Mouse (Mus musculus) layer of hippocampus, adult 8-10 months (tissue): ENCODE results near the gene D1Ertd622e. TPM values are rescaled to one million over a fixed set of nuclear protein-coding genes. Genes with fewer than 3 reads are reported as not detected.
"Not testable (repeated sequence)": the region's sequence is repeated elsewhere in the genome, so short reads cannot be mapped to it uniquely, and the experiment has no call there.

Experiments used
- DNase-seq, 2 experiments: peaks; one replicate each; pipeline ENCODE4 v3.0.0; 2022; ENCODE audit warnings: low spot score in 2 of 2
- total RNA-seq, 4 experiments: library from RNA; stranded (reverse); gene quantifications; 2 replicates each; pipeline ENCODE4 v1.2.4; 2022

D1Ertd622e gene
- total RNA-seq, 4 experiments from 2014 or later = 55.2 to 56.6 (median 55.9) TPM

DNA sequence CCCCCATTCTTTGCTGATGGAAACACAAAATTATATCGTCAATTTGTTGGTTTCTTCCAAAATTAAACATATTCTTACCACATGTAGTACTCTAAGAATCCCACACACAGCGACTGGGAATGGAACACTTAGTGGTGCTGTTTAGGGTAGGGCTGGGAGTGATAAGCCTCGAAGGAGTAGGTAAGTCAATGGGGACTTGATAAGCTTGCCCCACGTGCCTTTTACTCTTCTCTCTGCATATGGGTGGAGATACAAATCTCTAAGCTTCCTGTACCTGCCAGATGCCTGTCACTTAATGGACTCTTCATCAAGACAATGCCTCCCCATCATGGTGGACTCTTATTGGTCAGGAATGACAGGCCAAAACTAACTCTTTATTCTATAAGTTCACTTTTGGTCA lies 78.8 kb downstream of the D1Ertd622e start:
- no peak for DNase-seq

DNA sequence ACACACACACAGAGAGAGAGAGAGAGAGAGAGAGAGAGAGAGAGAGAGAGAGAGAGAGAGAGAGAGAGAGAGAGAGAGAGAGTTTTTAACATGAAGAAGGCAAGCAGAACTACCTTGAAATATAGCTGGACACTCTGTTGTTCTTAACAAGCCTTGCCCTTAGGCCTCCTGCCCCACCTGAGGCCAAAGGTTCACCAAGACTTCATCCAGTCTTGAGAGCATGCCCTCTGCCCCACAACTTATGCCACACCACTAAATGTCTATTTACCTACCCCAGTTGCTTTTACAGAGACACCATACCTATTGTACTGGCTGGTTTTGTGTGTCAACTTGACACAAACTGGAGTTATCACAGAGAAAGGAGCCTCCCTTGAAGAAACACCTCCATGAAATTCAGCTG lies 81.2 kb downstream of the D1Ertd622e start:
- DNase-seq = not testable (repeated sequence)

DNA sequence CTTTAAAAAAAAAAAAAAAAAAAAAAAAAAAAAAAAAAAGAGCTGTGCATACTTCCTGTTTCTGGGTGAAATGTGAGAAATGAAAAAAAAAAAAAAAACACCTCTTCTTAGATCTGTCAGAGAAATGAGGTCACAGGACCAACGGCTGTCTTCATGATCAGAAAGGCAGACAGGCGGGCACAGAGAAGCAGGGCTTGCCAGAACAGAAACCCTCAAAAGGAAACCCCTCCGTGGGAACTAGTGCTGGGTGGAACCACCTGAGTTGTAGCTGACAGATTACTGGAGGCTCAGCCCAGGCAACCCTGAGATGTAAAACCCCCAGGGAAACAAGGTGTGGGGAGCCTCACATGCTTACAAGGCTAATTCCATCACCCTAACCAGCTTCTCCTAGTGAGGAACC lies 81.6 kb downstream of the D1Ertd622e start:
- no peak for DNase-seq

DNA sequence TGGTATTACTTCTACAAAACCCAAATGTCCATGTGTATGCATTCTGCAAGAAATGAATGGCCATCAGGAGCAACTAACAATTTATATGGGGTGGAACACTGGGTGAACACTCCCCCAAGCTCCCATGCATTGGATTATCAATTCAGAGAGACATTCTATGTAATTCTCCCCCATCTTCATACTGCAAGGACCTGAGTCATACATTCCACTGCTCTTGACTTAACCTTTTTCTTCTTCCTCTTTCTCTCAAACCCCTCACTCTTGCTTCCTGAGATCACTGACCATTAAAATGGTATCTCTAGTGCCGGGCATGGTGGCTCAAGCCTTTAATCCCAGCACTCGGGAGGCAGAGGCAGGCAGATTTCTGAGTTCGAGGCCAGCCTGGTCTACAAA lies 83.9 kb downstream of the D1Ertd622e start:
- DNase-seq = no peak

DNA sequence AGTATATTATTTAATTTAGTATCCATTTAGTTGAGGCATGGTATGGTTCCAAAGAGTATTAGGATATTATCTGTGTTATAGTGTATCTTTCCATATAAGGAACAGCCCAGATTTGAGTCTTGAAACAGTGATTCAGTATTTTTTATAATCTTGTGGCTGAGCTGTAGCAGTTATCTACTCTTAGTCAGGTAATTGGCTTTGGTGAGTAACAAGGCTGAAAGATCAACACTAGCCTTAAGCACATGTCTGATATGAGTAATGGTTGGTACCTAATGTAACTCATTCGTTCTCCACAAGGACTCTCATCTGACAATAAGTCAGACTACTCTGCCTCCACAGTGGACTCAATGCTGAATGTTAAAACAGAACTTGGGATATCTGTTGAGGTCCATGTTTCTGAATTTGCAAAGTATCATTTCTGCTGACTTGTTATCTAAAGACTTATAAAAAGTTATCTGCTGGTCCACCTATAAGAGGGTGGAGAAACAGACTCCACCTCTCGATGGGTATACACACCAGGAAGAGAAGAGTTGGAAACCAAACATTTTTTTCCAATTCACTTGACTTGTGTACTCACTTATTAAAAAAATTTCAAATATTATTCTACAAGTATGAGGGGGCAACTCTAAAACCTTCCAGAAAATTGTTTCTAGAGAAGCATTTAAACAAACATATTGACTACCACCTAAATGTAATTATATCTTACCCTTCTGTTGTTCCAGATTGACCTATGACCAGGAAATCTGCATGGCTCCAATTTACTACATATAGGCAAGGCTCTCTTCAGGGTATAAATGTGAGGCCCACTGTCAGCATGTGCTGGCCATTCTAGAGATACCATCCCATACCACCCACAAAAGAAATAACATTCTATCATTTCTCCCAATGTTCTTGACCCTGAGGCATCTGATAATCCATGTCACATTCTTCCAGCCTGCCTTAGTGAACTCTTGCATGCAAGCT lies 84.5 kb downstream of the D1Ertd622e start:
- DNase-seq = no peak

DNA sequence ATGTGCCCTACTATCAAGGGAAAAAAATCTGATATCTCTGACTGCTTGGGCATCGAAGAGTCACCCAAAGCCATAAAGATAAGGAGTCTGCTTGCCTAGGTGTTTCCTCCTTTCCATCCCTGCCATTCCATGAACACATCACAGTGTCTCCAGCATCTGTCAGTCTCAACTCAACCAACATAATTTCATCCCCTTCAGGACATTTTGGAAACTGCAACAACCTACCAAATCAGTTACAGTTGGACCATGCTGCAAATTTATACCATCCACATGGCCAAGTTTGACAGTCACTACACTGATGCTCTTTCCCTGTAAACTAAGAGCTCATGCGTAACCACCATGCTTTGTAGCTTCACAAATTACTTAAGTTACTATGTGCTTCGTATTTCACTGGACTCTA lies 85.3 kb downstream of the D1Ertd622e start:
- no peak for DNase-seq

DNA sequence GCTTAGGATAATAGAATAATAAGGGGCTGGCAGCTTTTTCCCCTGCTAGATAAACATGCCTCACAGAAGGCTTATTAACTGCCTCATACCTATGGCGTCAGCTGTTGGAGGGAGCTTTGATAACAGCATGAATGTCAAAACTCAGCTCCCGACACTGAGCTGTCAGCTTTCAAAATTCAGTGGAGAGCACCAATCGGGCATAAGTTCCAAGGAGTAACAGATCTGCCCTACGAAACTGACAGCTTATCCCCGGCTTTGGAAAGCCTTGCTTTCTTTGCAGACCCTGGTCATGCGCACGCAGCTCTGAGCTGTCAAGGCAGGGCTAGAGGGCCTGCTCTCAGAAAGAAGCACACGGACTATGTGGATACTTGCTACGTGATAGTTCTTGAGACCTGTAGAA lies 91.1 kb downstream of the D1Ertd622e start:
- DNase-seq = no peak

DNA sequence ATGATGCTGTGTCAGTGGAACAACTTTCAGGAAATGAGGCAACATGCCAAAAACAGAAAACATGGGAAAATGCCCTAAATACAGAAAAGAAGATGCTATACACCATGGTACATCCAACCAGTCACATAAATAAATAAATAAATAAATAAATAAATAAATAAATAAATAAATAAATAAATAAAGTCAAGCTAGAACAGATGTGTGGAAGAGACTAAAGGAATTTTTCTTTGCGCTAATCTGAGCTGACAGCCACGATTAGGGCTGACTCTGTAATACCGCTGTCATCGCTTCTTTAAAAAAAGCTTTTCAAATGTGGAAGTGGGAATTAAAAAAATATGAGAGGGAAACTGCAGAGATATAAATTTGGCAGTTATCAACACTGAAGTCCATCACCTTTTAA lies 93.9 kb downstream of the D1Ertd622e start:
- DNase-seq = no peak

DNA sequence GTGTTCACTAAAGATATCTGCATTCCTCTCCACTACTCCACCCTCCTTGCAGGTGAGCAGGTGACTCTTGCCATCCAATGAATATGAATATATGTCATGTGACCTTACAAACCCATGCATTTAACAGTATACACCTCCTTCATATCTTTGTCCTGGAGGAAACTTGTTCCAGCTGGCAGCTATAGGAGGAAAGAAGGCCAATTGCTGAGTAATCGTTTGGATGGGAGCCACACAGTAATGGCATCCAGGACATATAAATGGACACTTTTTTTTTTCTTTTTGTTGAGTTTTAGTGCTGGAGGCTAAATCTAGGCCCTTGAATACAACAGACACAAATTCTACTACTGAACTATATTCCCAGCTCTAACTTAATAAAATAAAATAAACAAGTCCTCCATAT lies 97.2 kb downstream of the D1Ertd622e start:
- DNase-seq = no peak

DNA sequence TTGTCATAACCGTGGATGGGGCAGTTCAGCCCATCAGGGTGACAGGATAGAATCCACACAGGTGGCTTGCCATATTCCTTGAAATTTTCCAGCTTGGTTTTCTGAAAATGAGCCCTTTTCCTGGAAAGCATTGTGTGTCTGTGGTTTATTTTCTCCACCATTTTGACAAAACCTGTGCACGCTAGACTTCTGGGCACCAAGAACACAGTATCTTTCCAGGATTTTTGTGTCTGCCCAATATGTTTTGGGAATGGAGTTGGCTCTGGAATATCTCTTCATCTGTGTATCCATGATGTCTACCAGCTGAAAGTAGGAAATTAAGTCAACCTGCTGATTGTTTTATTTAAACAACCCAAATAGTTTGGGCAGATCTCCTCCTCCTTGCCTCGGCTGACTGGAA lies 99.0 kb downstream of the D1Ertd622e start:
- DNase-seq = no peak

Other genes starting within 250 kb of the D1Ertd622e start
- 10 to 100 TPM in 2 of 4 experiments, 1 to 10 TPM in 2; 9.4 to 12.5 (median 10.7) TPM for gene Gin1, start 108.1 kb upstream of the D1Ertd622e start, total RNA-seq
- gene Ppip5k2, start 108.3 kb upstream of the D1Ertd622e start, total RNA-seq = 10 to 100 TPM; 20.1 to 23.9 (median 21.2) TPM